9 mouse cellular contexts compared by ENCODE assay signal in the genomic region with DNA sequence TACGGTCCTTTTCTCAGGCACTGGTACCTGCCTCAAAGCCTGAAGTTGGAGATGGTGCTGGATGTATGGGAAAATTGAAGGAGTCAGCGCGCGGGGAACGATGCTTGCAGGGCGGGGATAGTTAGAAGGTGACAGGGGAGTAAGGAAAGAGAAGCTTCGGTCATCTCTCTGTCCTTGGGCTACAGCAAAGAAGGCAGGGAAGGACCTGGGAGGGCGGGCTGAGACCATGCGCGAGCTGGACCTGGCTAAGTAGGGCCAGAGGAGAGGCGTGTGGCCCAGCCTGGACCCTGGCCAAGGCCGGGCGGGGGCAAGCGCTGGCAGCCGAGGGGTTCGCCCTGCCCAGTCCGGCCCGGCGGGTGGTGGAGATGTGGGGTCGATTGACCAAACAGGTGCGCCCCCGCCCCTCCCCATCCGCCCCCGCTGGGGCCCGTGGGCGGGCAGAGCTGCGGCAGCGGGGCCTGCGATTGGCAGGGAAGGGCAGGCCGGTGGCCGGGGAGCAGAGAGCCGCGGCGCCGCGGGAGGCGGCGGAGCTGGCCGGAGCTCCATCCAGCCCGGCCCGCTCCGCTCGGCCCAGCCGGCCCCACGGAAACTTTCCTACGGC. TPM values are rescaled to one million over a fixed set of nuclear protein-coding genes. Genes with fewer than 3 reads are reported as not detected.
A peak's percentile ranks its signal among the peaks of the same experiment; 100 is the strongest.
DNase-seq lines count a peak whose midpoint lies in the region; ATAC-seq and TF ChIP-seq lines count a peak whose summit lies in the region.
"Had no signal": no experiment of that assay in that cellular context is flagged by ENCODE, and none has a peak within 500 bp of the region (broad histone marks: within the 10 kb centered on the region; RNA-seq: fewer than 3 reads in every experiment).

No protein-coding gene starts in this region.

- peak overlapping the region; percentile 28 for H3K4me3 ChIP-seq in C2C12 (ENCODE audit: insufficient read depth, poor library complexity, severe bottlenecking)
- peak overlapping the region; percentile 47 for H3K4me3 ChIP-seq in forebrain, embryonic 13.5 days
- H3K4me3 ChIP-seq in lung, adult 2 months (replicated peaks; ENCODE audit: extremely low read depth, low read depth, low read length), result peak overlapping the region; percentile 61

- TF ChIP-seq CTCF in C2C12 (IDR thresholded peaks at IDR 0.05; ENCODE audit: control insufficient read depth, insufficient read depth, insufficient read length), result no peak
- TF ChIP-seq CTCF in brain, embryonic 14.5 days (IDR thresholded peaks at IDR 0.05; ENCODE audit: borderline replicate concordance, extremely low read depth, insufficient read depth, insufficient read length), result no peak
- TF ChIP-seq CTCF in lung, adult 2 months (IDR thresholded peaks at IDR 0.05; ENCODE audit: insufficient read depth, low read length), result no peak

- peak; percentile 46; the same call in 1 of the 2 replicates for ATAC-seq in forebrain, embryonic 13.5 days
- ATAC-seq in megakaryocyte progenitor cell, adult 5-6 weeks (replicated peaks; ENCODE audit: poor library complexity), result no peak
- ATAC-seq: Patski had no signal

- no peaks in the 10 kb centered on the region for H3K9me3 ChIP-seq in forebrain, embryonic 13.5 days (replicated peaks)

- no peaks in the 10 kb centered on the region for H3K36me3 ChIP-seq in C2C12 (ENCODE audit: control insufficient read depth, insufficient read depth)
- H3K36me3 ChIP-seq in forebrain, embryonic 13.5 days (ENCODE audit: poor library complexity, severe bottlenecking), result no peaks in the 10 kb centered on the region

- H3K79me3 ChIP-seq in C2C12 (ENCODE audit: low read depth), result no peaks in the 10 kb centered on the region

- H3K79me2 ChIP-seq in C2C12 (ENCODE audit: control insufficient read depth, insufficient read depth), result no peaks in the 10 kb centered on the region

- H3K27ac ChIP-seq in forebrain, embryonic 13.5 days, result no peak overlapping the region

- peak overlapping the region; percentile 95 for H3ac ChIP-seq in C2C12 (ENCODE audit: control insufficient read depth, insufficient read length, low read depth)

- no peak for TF ChIP-seq POLR2A in brain, embryonic 14.5 days (IDR thresholded peaks at IDR 0.05; ENCODE audit: borderline replicate concordance, extremely low read depth, insufficient read depth, insufficient read length, poor library complexity, severe bottlenecking)
- TF ChIP-seq POLR2A in lung, adult 2 months (IDR thresholded peaks at IDR 0.05; ENCODE audit: borderline replicate concordance, extremely low read depth, low read depth, low read length), result no peak; the same call in 1 of the 2 replicates

- H3K4me2 ChIP-seq in forebrain, embryonic 13.5 days, result peak overlapping the region; percentile 90

- peaks cover 17% of the 10 kb centered on the region for H3K4me1 ChIP-seq in forebrain, embryonic 13.5 days
- peaks cover under 1% of the 10 kb centered on the region for H3K4me1 ChIP-seq in lung, adult 2 months (ENCODE audit: control insufficient read depth, insufficient read depth, low read length)

- peak; percentile 38 for DNase-seq in brain, embryonic 14.5 days (ENCODE audit: low read depth)
- DNase-seq in heart, postnatal 10 days, result peak; percentile 78 to 80
- peak; percentile 93 to 94 for DNase-seq in kidney, postnatal 36 days
- peak; percentile 87 for DNase-seq in lung, adult 2 months
- peak; percentile 61 for DNase-seq in retina, embryonic 14.5 days (ENCODE audit: low spot score)

- H3K9ac ChIP-seq in forebrain, embryonic 13.5 days, result peak overlapping the region; percentile 69

- intact Hi-C loops in heart, postnatal 10 days (cut with DNase I), result loop anchor here (2.0 kb wide), 1 partner anchor 38 kb away; no protein-coding TSS in a partner anchor

- 0% methylated on average over 27 of the region's 46 CpGs for WGBS in forebrain, embryonic 13.5 days
- under 1% methylated on average over 41 of the region's 46 CpGs for WGBS in lung, adult 2 months

- no peaks in the 10 kb centered on the region for H3K27me3 ChIP-seq in C2C12 (ENCODE audit: control insufficient read depth, insufficient read depth, insufficient read length)
- peaks cover 70% of the 10 kb centered on the region for H3K27me3 ChIP-seq in forebrain, embryonic 13.5 days
- H3K27me3 ChIP-seq: Patski had no signal

TF ChIP-seq in C2C12, 6 proteins besides CTCF, POLR2A, EP300 and RAD21:
- TF ChIP-seq MYOD1 (IDR thresholded peaks at IDR 0.05; ENCODE audit: control insufficient read depth, insufficient read length, low read depth) (peak; percentile 64), FOSL1 (IDR thresholded peaks at IDR 0.05; ENCODE audit: insufficient read depth, low read length, poor library complexity, severe bottlenecking) (no peak)
TF ChIP-seq in C2C12: peak in this region for 1.

RNA-seq across cellular contexts. Expression of a gene that starts 24.4 kb away (rescaled TPM):
- polyA plus RNA-seq in C2C12 (2012; fragmentation: generic; extraction: Trizol), result 27.9 TPM
- 118 and 126 TPM in 2 replicates for polyA plus RNA-seq in brain, embryonic 14.5 days (2012; rRNA removed)
- 27.4 and 27.6 TPM in 2 replicates for polyA plus RNA-seq in forebrain, embryonic 13.5 days (2015; fragmentation: Nextera tagmentation; extraction: Ambion mirVana)
- total RNA-seq in heart, postnatal 10 days (2021), result 10 to 100 TPM; 55.7 to 64.7 TPM
- polyA plus RNA-seq in lung, adult 2 months (2012; rRNA removed), result 113 and 132 TPM in 2 replicates
- 3.9 and 4.0 TPM in 2 replicates for total RNA-seq in megakaryocyte progenitor cell, adult 5-6 weeks (2015)
- total RNA-seq in megakaryocyte progenitor cell, adult 5-6 weeks (2017), result 3.0 and 4.1 TPM in 2 replicates

Comparison
In these comparisons a context has a peak if more than half of its experiments do, and no peak if none do; other contexts are left out.
1. DNase-seq: peak in every context shown above with its lines; median percentile 94 in kidney, postnatal 36 days; 87 in lung, adult 2 months; 79 in heart, postnatal 10 days; 61 in retina, embryonic 14.5 days; 38 in brain, embryonic 14.5 days.